Mouse (Mus musculus): Measurements from ENCODE around the gene Csf3.

GRCm38 (mm10) chr11:98671284-98671815 lies 29.7 kb upstream of the Csf3 start:
- TF ChIP-seq POLR2A (IDR thresholded peaks at IDR 0.05; ENCODE audit: insufficient read depth, low read length) (no peak), CTCF (IDR thresholded peaks at IDR 0.05; ENCODE audit: low read depth, low read length) (no peak)

Data from ES-Bruce4 (cell line).